Mouse (Mus musculus) c-Kit-positive CD71-positive TER-119-positive erythroid progenitor cells, embryonic 14.5 days (primary cell): ENCODE measurements around the gene Olfr77.

Source experiments
- DNase-seq: peaks from one replicate; pipeline ENCODE4 v3.0.0-alpha.2; 2013; ENCODE audit warnings: low spot score

The Olfr77 gene

DNA sequence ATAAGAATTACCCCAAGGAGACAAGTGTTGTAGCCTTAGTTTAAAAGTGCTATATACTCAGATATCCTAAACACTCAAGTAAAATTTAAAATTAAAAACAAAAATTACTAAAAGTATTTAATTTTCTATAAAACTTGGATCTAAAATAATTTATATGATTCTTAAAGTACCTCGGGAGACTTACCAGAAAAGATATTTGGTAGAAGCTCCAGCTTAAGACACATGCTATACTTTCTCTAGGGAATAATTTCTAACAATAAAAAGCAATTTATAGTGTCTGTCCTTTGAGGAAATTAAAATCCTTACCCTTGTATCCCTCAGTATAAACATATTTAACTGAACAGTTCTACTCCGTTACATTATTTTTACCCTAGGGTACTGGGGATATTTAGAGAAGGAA is at the start of gene Olfr77:
Gene Olfr77, plus strand, starts transcription at position 301 of the 400 bp plus-strand sequence.
- no peak for DNase-seq

DNA sequence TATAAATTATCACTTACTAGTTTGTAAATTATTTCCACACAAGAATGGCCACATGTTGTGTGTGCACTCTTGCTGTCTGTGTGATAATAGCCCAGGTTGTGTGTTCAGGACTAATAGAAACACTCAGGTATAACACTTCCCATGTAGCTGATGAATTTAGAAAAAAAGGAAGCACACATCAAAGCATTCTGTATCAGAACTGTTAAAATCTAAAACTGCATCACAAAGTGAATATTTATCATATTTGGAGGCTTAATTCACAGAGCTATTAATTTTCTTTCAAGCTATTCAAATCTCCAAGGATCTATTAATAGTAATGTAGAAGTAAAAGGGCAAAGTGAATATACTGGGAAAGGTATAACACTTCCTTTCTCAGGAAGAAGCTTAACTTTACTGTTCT is 28.8 kb upstream of the Olfr77 start, which contains the start of gene Olfr862:
Gene Olfr862, minus strand, starts transcription at position 101 of the 400 bp plus-strand sequence.
- DNase-seq, result no peak

DNA sequence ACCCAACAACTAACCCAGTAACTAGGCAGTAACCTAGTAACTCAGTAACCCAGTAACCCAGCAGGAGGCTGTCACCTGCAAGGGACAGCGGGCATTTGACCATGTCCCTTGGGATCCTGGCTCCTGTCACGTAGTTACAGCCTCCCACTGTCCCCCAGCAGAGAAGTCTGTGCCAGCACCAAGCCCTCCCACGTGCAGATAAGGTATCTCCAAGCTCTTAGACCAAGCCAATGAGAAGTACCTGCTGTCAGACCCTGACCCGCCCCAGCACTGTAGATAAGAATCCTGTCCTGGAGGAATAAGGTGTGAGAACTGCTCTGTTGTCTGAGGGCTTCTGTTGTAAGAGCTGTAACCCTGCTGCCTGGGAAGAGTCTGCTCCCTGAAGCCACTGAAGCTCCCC is 5.5 kb upstream of the Olfr77 start:
- DNase-seq, result no peak
